Mouse (Mus musculus) MEL (cell line): ENCODE measurements around the gene Pla2g2f.

Experiments used
- MAFK ChIP-seq: IDR thresholded peaks from 2 replicates; pipeline ENCODE4 v1.6.1; 2011; ENCODE audit warnings: low read depth, mild to moderate bottlenecking, low read length, improper control_type of control experiment, borderline replicate concordance
- POLR2AphosphoS2 ChIP-seq: IDR thresholded peaks from 2 replicates; pipeline ENCODE4 v1.6.1; 2011; ENCODE audit warnings: low read length, improper control_type of control experiment

DNA sequence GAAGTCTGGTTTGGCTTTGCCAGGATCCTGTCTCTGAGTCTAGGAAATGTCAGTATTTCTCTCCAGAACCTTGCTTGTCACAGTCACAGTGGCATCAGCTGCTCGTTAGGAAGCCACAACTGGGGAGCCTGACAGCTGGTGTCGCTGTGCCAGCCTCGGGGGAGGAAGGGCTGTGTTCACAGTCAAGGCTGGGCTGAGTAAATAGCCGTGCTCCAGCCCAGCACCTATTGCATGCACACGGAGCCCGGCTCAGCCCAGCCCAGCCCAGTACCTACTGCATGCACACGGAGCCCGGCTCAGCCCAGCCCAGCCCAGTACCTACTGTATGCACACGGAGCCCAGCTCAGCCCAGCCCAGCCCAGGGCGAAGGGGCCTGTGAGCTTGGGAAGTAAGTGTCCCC lies 9.6 kb downstream of the Pla2g2f start:
- no peak for TF ChIP-seq POLR2AphosphoS2
- no peak for TF ChIP-seq MAFK
